Mouse (Mus musculus) hindbrain, embryonic 16.5 days (tissue): ENCODE measurements at regions not wholly inside any gene's neighbourhood (a gene's known extent, or its start where the extent isn't known, plus 50 kb on each side); places are given as distances from the start of the nearest gene placed in this dataset.
A peak's percentile ranks its signal among the peaks of the same experiment; 100 is the strongest.

Source experiments
- ATAC-seq: fragments of 200-750 bp; cut with Nextera tagmentation; 2 replicates; pipeline ENCODE4 v1.8.0; 2017; ENCODE audit warnings: moderate TSS enrichment, moderate library complexity
- H3K27ac ChIP-seq: fragments of 300-500 bp; sonication (generic); 2 replicates; pipeline ENCODE4 v1.5.1; 2014; ENCODE audit warnings: low read depth, mild to moderate bottlenecking, control low read depth, low read length, moderate library complexity
- H3K27me3 ChIP-seq: fragments of 300-500 bp; sonication (generic); replicated peaks from 2 replicates; pipeline ENCODE4 v1.6.1; 2014; ENCODE audit warnings: low read length; ENCODE audit not compliant: control insufficient read depth, insufficient read depth
- H3K36me3 ChIP-seq: fragments of 300-500 bp; sonication (generic); 2 replicates; pipeline ENCODE4 v1.6.1; 2014; ENCODE audit warnings: mild to moderate bottlenecking, low read length, moderate library complexity, mixed read lengths; ENCODE audit not compliant: control insufficient read depth, insufficient read depth
- H3K4me1 ChIP-seq: fragments of 300-500 bp; sonication (generic); 2 replicates; pipeline ENCODE4 v1.6.1; 2014; ENCODE audit warnings: low read depth, low read length; ENCODE audit not compliant: control insufficient read depth, insufficient read depth
- H3K4me2 ChIP-seq: fragments of 300-500 bp; sonication (generic); 2 replicates; pipeline ENCODE4 v1.6.1; 2014; ENCODE audit warnings: mild to moderate bottlenecking, low read length, control low read depth, moderate library complexity
- H3K4me3 ChIP-seq: fragments of 300-500 bp; sonication (generic); 2 replicates; pipeline ENCODE4 v1.5.1; 2014; ENCODE audit warnings: mild to moderate bottlenecking, low read length, control low read depth, moderate library complexity
- H3K9ac ChIP-seq: fragments of 300-500 bp; sonication (generic); 2 replicates; pipeline ENCODE4 v1.6.1; 2014; ENCODE audit warnings: low read depth, mild to moderate bottlenecking, control low read depth, low read length, moderate library complexity
- H3K9me3 ChIP-seq: fragments of 300-500 bp; sonication (generic); 2 replicates; pipeline ENCODE4 v1.6.1; 2014; ENCODE audit warnings: mild to moderate bottlenecking, low read length, moderate library complexity; ENCODE audit not compliant: control insufficient read depth
- WGBS: fragments of 180-500 bp; shearing (Covaris S2); extraction: QIAGEN DNeasy Blood & Tissue Kit; methylation state at CpG from one replicate; pipeline ENCODE4 v1.1.7; 2014; 5-methylcytosine and 5-hydroxymethylcytosine counted together

- H3K9me3 ChIP-seq: no peaks in the 10 kb centered on the region
- WGBS: 98% methylated on average over 5 of the region's 5 CpGs
- H3K4me1 ChIP-seq: no peaks in the 10 kb centered on the region
- no peak overlapping the region for H3K9ac ChIP-seq
- H3K36me3 ChIP-seq: no peaks in the 10 kb centered on the region
- no peak for ATAC-seq
- no peak overlapping the region for H3K4me3 ChIP-seq
- no peaks in the 10 kb centered on the region for H3K27me3 ChIP-seq
- H3K4me2 ChIP-seq: no peak overlapping the region
- H3K27ac ChIP-seq: no peak overlapping the region
These were observed 132.7 kb upstream of the Cdkn3 start for GRCm38 (mm10) chr14:46627690-46628089.

- no peak overlapping the region for H3K9ac ChIP-seq
- H3K4me2 ChIP-seq: no peak overlapping the region
- H3K4me1 ChIP-seq: no peaks in the 10 kb centered on the region
- no peak for ATAC-seq
- H3K4me3 ChIP-seq: no peak overlapping the region
- no peaks in the 10 kb centered on the region for H3K27me3 ChIP-seq
- no peaks in the 10 kb centered on the region for H3K36me3 ChIP-seq
- no peaks in the 10 kb centered on the region for H3K9me3 ChIP-seq
- whole genome bisulfite sequencing: 82% methylated on average over 7 of the region's 7 CpGs
- no peak overlapping the region for H3K27ac ChIP-seq
These were observed 134.6 kb upstream of the Cdkn3 start for GRCm38 (mm10) chr14:46625760-46626159.

GRCm38 (mm10) chr14:46623645-46624044, 136.7 kb upstream of the Cdkn3 start:
- Histone ChIP-seq H3K27me3 (no peaks in the 10 kb centered on the region), H3K9ac (no peak overlapping the region), H3K4me1 (no peaks in the 10 kb centered on the region), H3K4me2 (no peak overlapping the region), H3K4me3 (no peak overlapping the region), H3K27ac (no peak overlapping the region), H3K9me3 (no peaks in the 10 kb centered on the region), H3K36me3 (no peaks in the 10 kb centered on the region)
- WGBS: 79% methylated on average over 2 of the region's 2 CpGs
- ATAC-seq: no peak

DNA sequence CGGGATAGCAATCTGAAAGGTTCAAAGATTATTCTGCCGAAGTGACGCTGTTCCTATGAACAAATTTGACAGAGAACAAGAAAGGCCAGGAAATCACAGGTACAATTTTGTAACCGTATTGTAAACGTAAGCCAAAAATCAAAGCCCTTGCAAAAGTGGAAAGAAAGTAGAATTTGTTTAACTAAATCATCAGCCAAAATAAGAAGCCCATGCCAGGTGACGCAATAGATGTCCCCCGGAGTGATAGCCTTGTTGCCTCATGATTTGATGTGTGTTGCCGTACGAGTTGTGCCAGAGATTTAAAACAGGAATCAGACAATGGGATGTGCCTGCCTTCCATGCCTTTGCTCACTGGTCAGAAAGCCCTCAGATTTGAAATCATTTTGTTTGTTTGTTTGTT, 144.3 kb upstream of the Cdkn3 start:
- no peaks in the 10 kb centered on the region for H3K27me3 ChIP-seq
- ATAC-seq: no peak
- no peaks in the 10 kb centered on the region for H3K4me1 ChIP-seq
- no peaks in the 10 kb centered on the region for H3K36me3 ChIP-seq
- WGBS: 87% methylated on average over 9 of the region's 9 CpGs
- H3K27ac ChIP-seq: no peak overlapping the region
- no peak overlapping the region for H3K4me2 ChIP-seq
- no peaks in the 10 kb centered on the region for H3K9me3 ChIP-seq
- H3K4me3 ChIP-seq: no peak overlapping the region
- no peak overlapping the region for H3K9ac ChIP-seq

GRCm38 (mm10) chr14:46614936-46615335, 145.4 kb upstream of the Cdkn3 start:
- Histone ChIP-seq H3K4me3 (no peak overlapping the region), H3K9ac (no peak overlapping the region), H3K36me3 (no peaks in the 10 kb centered on the region), H3K9me3 (no peaks in the 10 kb centered on the region), H3K27ac (no peak overlapping the region), H3K27me3 (no peaks in the 10 kb centered on the region), H3K4me1 (no peaks in the 10 kb centered on the region), H3K4me2 (no peak overlapping the region)
- 83% methylated on average over 4 of the region's 4 CpGs for WGBS
- ATAC-seq: no peak

DNA sequence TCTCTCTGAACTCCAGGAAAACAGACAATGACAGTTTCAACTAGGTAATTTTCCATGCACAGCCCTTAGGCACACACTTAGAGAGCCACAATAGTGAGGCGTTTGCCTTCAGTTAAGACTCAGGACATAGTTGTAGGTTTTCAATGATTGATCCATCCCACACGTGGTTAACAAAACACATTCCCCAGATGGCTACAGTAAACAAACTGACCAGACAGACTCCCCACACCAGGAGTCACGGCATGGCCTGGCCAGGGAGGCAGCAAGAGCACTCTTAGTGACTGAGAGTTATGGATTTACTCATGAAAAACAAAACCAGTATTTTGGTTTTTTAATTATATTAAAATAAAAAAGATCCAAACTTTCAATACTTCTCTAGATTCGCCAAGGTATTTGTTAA, 146.6 kb upstream of the Cdkn3 start:
- H3K27me3 ChIP-seq: no peaks in the 10 kb centered on the region
- no peak overlapping the region for H3K27ac ChIP-seq
- H3K9me3 ChIP-seq: no peaks in the 10 kb centered on the region
- no peaks in the 10 kb centered on the region for H3K4me1 ChIP-seq
- no peak overlapping the region for H3K4me3 ChIP-seq
- ATAC-seq: no peak
- WGBS: 61% methylated on average over 4 of the region's 4 CpGs
- no peak overlapping the region for H3K4me2 ChIP-seq
- no peak overlapping the region for H3K9ac ChIP-seq
- no peaks in the 10 kb centered on the region for H3K36me3 ChIP-seq

GRCm38 (mm10) chr14:46613211-46613610, 147.1 kb upstream of the Cdkn3 start:
- whole genome bisulfite sequencing: 88% methylated on average over 8 of the region's 8 CpGs
- no peak for ATAC-seq
- no peak overlapping the region for H3K9ac ChIP-seq

GRCm38 (mm10) chr14:46612584-46612983, 147.8 kb upstream of the Cdkn3 start:
- Histone ChIP-seq H3K27me3 (no peaks in the 10 kb centered on the region), H3K4me2 (no peak overlapping the region), H3K4me1 (no peaks in the 10 kb centered on the region), H3K9ac (no peak overlapping the region; the same call in 1 of the 2 replicates), H3K9me3 (no peaks in the 10 kb centered on the region), H3K4me3 (no peak overlapping the region), H3K27ac (no peak overlapping the region), H3K36me3 (no peaks in the 10 kb centered on the region)
- 0 out of 2 replicates have a peak, but pooled peaks have one; percentile 17 for ATAC-seq
- WGBS: 79% methylated on average over 9 of the region's 9 CpGs

More at GRCm38 (mm10) chr14:46613211-46613610, 147.1 kb upstream of the Cdkn3 start:
- no peak overlapping the region for H3K4me3 ChIP-seq
- no peak overlapping the region for H3K27ac ChIP-seq
- no peaks in the 10 kb centered on the region for H3K27me3 ChIP-seq
- H3K36me3 ChIP-seq: no peaks in the 10 kb centered on the region
- H3K4me1 ChIP-seq: no peaks in the 10 kb centered on the region
- H3K4me2 ChIP-seq: no peak overlapping the region
- no peaks in the 10 kb centered on the region for H3K9me3 ChIP-seq

DNA sequence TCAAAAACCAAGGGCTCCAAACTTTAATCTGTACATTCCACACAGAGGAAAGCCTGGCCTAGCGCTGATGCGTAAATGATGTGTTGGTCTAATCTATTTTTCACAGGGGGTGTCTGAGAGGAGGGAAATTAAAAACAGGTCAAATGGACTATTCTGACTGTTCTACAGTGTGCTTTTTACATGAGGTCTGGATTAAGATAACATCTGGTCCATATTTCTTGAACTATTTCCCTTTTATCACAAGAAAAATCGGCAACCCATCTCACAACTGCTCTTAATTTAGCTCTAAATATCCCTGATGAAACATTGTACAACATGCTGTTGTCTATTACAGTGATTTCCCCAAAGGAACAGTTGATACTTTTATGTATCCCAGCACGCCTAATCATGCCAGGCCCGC, 149.4 kb upstream of the Cdkn3 start:
- no peak overlapping the region for H3K27ac ChIP-seq
- no peak for ATAC-seq
- no peak overlapping the region for H3K4me2 ChIP-seq
- H3K36me3 ChIP-seq: no peaks in the 10 kb centered on the region
- 90% methylated on average over 5 of the region's 5 CpGs for WGBS
- no peak overlapping the region for H3K9ac ChIP-seq
- H3K9me3 ChIP-seq: no peaks in the 10 kb centered on the region
- H3K27me3 ChIP-seq: no peaks in the 10 kb centered on the region
- H3K4me3 ChIP-seq: no peak overlapping the region
- no peaks in the 10 kb centered on the region for H3K4me1 ChIP-seq

DNA sequence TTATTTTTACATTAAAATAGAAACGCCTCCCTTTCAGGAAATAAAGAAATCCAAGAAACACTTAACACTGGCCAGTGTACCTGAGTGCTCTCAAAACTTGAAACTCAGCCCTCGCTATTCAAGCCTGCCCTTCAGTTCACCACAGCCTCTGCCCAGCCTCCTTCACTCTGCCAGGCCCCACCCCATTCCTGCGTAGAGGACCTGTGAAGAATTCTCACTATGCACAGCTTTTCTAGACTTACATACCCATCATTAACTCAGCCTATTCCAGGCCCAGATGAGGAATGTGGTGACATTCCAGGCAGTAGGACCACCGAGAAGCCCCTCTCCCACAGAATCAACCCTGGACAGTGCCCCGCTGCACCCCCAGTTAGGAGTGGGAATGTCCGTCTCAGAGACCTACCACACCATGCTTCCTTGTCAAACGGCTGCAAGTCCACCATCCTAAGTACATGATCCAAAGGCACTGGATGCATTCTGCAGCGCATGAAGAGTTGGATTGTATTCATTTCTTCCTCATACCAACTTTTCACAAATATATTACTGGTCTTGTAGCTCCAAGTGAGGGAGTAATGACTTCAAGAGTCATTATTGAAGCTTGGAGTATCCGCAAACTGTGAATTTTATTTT, 150.0 kb upstream of the Cdkn3 start:
- no peaks in the 10 kb centered on the region for H3K36me3 ChIP-seq
- H3K4me2 ChIP-seq: no peak overlapping the region
- no peaks in the 10 kb centered on the region for H3K27me3 ChIP-seq
- H3K9me3 ChIP-seq: no peaks in the 10 kb centered on the region
- no peak for ATAC-seq
- H3K27ac ChIP-seq: no peak overlapping the region
- H3K4me1 ChIP-seq: no peaks in the 10 kb centered on the region
- H3K4me3 ChIP-seq: no peak overlapping the region
- 84% methylated on average over 9 of the region's 9 CpGs for WGBS
- no peak overlapping the region for H3K9ac ChIP-seq
